Mouse (Mus musculus): ENCODE measurements at regions not wholly inside any gene's neighbourhood (a gene's known extent, or its start where the extent isn't known, plus 50 kb on each side); places are given as distances from the start of the nearest gene placed in this dataset.

- H3K36me3 ChIP-seq: no peaks in the 10 kb centered on the region
- whole genome bisulfite sequencing: 92% methylated on average over 7 of the region's 7 CpGs
- H3K27me3 ChIP-seq (ENCODE audit: insufficient read depth, poor library complexity, severe bottlenecking): no peaks in the 10 kb centered on the region
- DNase-seq (ENCODE audit: low spot score): no peak
- H3K27ac ChIP-seq: no peak overlapping the region
- H3K9me3 ChIP-seq: peaks cover 6% of the 10 kb centered on the region; the same call in 1 of the 2 replicates
- H3K4me1 ChIP-seq (replicated peaks): 0 out of 2 replicates have a peak, but pooled peaks cover 5% of the 10 kb centered on the region
- no peak overlapping the region for H3K4me3 ChIP-seq
Measured at GRCm38 (mm10) chr6:140998069-140998468, 251.0 kb upstream of the Pde3a start.

DNA sequence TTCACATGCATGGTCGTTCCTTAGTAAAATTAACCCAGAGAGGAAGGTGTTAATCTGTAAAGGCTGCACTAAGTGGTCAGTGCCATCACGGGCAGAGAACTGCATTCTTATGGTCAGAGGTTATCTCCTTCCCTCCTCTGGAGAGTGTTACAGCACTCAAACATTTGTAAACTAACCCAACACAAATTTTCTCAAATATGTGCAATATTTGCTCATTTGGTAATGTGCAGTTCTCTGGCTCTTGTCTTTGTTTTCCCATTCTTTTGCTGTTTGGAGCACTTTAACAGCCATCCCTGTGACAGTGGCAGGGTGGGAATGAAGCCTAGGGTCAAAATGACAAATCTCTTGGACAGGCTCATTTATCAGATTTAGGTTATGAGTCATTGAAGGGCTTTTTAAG lies 248.5 kb upstream of the Pde3a start:
- no peak for DNase-seq (ENCODE audit: low spot score)
- Histone ChIP-seq H3K4me1 (replicated peaks) (no peaks in the 10 kb centered on the region), H3K27ac (no peak overlapping the region), H3K27me3 (ENCODE audit: insufficient read depth, poor library complexity, severe bottlenecking) (no peaks in the 10 kb centered on the region), H3K4me3 (no peak overlapping the region), H3K36me3 (no peaks in the 10 kb centered on the region), H3K9me3 (peaks cover 6% of the 10 kb centered on the region; the same call in 1 of the 2 replicates)
- WGBS: 64% methylated on average over 2 of the region's 2 CpGs

- H3K27ac ChIP-seq: no peak overlapping the region
- no peak overlapping the region for H3K4me3 ChIP-seq
- peaks cover 6% of the 10 kb centered on the region; the same call in 1 of the 2 replicates for H3K9me3 ChIP-seq
- no peaks in the 10 kb centered on the region for H3K4me1 ChIP-seq (replicated peaks)
- no peaks in the 10 kb centered on the region for H3K36me3 ChIP-seq
- DNase-seq (ENCODE audit: low spot score): no peak
- H3K27me3 ChIP-seq (ENCODE audit: insufficient read depth, poor library complexity, severe bottlenecking): no peaks in the 10 kb centered on the region
- WGBS: 85% methylated on average over 3 of the region's 3 CpGs
Measured at GRCm38 (mm10) chr6:141001306-141001705, 247.8 kb upstream of the Pde3a start.

- no peaks in the 10 kb centered on the region for H3K27me3 ChIP-seq (ENCODE audit: insufficient read depth, poor library complexity, severe bottlenecking)
- 93% methylated on average over 11 of the region's 11 CpGs for WGBS
- no peaks in the 10 kb centered on the region for H3K4me1 ChIP-seq (replicated peaks)
- no peak overlapping the region for H3K4me3 ChIP-seq
- no peaks in the 10 kb centered on the region for H3K9me3 ChIP-seq
- no peaks in the 10 kb centered on the region for H3K36me3 ChIP-seq
- DNase-seq (ENCODE audit: low spot score): no peak
- H3K27ac ChIP-seq: no peak overlapping the region
Measured at GRCm38 (mm10) chr6:141015055-141015681, 233.9 kb upstream of the Pde3a start.

GRCm38 (mm10) chr6:141023501-141023900 lies 225.6 kb upstream of the Pde3a start:
- 89% methylated on average over 4 of the region's 4 CpGs for WGBS
- DNase-seq (ENCODE audit: low spot score): no peak

GRCm38 (mm10) chr6:141027353-141027752 lies 221.7 kb upstream of the Pde3a start:
- 77% methylated on average over 4 of the region's 4 CpGs for whole genome bisulfite sequencing
- H3K4me3 ChIP-seq: no peak overlapping the region
- no peaks in the 10 kb centered on the region for H3K36me3 ChIP-seq
- no peaks in the 10 kb centered on the region for H3K27me3 ChIP-seq (ENCODE audit: insufficient read depth, poor library complexity, severe bottlenecking)
- no peak overlapping the region for H3K27ac ChIP-seq
- no peaks in the 10 kb centered on the region for H3K4me1 ChIP-seq (replicated peaks)
- H3K9me3 ChIP-seq: no peaks in the 10 kb centered on the region
- DNase-seq (ENCODE audit: low spot score): no peak

More at GRCm38 (mm10) chr6:141023501-141023900, 225.6 kb upstream of the Pde3a start:
- no peaks in the 10 kb centered on the region for H3K4me1 ChIP-seq (replicated peaks)
- no peak overlapping the region for H3K4me3 ChIP-seq
- H3K27ac ChIP-seq: no peak overlapping the region
- H3K36me3 ChIP-seq: no peaks in the 10 kb centered on the region
- H3K9me3 ChIP-seq: no peaks in the 10 kb centered on the region
- H3K27me3 ChIP-seq (ENCODE audit: insufficient read depth, poor library complexity, severe bottlenecking): no peaks in the 10 kb centered on the region

DNA sequence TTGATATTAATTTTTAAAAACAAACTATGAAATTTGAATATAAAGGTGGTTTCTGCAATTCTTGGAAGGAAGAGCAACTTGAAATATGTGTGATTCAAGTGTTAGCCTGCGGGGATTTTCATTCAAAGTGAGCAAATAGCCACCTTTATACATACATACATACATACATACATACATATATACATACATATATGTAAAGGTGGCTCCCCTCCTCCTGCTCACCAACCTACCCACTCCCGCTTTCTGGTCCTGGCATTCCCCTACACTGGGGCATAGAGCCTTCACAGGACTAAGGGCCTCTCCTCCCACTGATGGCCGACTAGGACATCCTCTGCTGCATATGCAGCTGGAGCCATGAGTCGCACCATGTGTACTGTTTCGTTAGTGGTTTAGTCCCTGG lies 221.3 kb upstream of the Pde3a start:
- no peaks in the 10 kb centered on the region for H3K36me3 ChIP-seq
- H3K27ac ChIP-seq: no peak overlapping the region
- 89% methylated on average over 5 of the region's 5 CpGs for WGBS
- no peaks in the 10 kb centered on the region for H3K9me3 ChIP-seq
- H3K4me3 ChIP-seq: no peak overlapping the region
- H3K4me1 ChIP-seq (replicated peaks): no peaks in the 10 kb centered on the region
- DNase-seq (ENCODE audit: low spot score): no peak
- no peaks in the 10 kb centered on the region for H3K27me3 ChIP-seq (ENCODE audit: insufficient read depth, poor library complexity, severe bottlenecking)

DNA sequence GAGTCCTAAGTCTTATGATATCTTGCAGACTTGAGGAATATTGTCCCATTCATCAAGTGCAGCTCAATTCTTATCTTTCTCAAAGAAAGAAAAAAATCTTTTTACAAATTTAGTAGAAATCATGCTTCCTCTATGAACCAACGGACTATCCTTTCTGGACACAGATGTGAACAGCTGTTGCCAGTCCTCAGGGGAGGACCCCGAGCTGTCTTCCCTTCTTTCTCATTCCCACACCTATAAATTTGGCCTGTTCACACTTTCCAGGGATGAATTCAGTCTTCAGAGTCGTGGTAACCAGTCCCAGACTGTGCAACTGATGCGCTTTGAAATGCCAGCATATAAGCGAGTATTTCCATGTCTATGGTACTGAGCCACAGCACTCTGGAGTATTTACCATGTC lies 214.2 kb upstream of the Pde3a start:
- Histone ChIP-seq H3K36me3 (no peaks in the 10 kb centered on the region), H3K27me3 (ENCODE audit: insufficient read depth, poor library complexity, severe bottlenecking) (no peaks in the 10 kb centered on the region), H3K27ac (no peak overlapping the region), H3K9me3 (no peaks in the 10 kb centered on the region), H3K4me3 (no peak overlapping the region), H3K4me1 (replicated peaks) (no peaks in the 10 kb centered on the region)
- DNase-seq (ENCODE audit: low spot score): no peak
- WGBS: 86% methylated on average over 5 of the region's 5 CpGs

DNA sequence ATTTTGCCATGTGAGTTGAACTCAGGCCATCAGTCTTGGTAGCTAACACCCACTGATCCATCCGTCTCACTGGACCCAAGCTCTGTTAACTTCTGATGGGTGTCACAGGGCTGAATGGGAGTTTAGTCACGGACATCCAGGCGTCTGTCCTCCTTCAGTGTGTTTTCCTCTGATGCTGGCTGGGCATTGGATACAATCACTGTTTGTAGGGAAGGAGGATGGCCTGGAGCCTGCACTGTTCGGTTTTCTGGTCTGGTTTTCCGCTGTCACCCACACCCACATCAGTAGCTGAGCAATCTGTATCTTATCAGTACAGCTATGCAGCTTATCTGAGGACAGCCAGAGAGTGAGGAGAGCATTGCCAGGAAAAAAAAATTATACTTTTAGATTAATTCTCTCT lies 207.7 kb upstream of the Pde3a start:
- Histone ChIP-seq H3K4me3 (no peak overlapping the region), H3K36me3 (no peaks in the 10 kb centered on the region), H3K27ac (no peak overlapping the region), H3K27me3 (ENCODE audit: insufficient read depth, poor library complexity, severe bottlenecking) (no peaks in the 10 kb centered on the region), H3K4me1 (replicated peaks) (peaks cover 4% of the 10 kb centered on the region; the same call in 1 of the 2 replicates), H3K9me3 (no peaks in the 10 kb centered on the region)
- DNase-seq (ENCODE audit: low spot score): no peak
- WGBS: 56% methylated on average over 5 of the region's 5 CpGs

- WGBS: 84% methylated on average over 16 of the region's 16 CpGs
- Histone ChIP-seq H3K4me1 (replicated peaks) (peaks cover 4% of the 10 kb centered on the region; the same call in 1 of the 2 replicates), H3K4me3 (no peak overlapping the region), H3K36me3 (no peaks in the 10 kb centered on the region), H3K9me3 (no peaks in the 10 kb centered on the region), H3K27me3 (ENCODE audit: insufficient read depth, poor library complexity, severe bottlenecking) (no peaks in the 10 kb centered on the region), H3K27ac (no peak overlapping the region)
- DNase-seq (ENCODE audit: low spot score): no peak
Measured at GRCm38 (mm10) chr6:141041781-141042625, 207.1 kb upstream of the Pde3a start.

DNA sequence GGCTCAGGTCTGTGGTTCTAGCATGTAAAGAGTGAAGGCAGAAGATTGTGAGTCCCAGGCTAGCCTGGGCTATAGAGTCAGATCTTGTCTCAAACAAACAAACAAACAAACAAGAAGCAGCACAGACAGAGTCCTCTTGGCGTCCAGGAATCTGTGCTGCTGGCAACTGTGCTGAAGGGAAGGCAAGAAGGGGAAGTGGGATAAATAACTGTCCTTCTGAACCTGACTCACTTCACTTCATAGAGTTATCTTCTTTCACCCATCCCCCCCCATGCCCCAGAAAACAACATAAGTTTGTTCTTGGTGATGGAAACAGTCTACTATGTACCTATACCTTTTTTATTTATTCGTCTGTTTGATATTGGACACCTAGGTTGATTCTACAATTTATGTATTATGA lies 200.8 kb upstream of the Pde3a start:
- Histone ChIP-seq H3K27ac (no peak overlapping the region), H3K9me3 (no peaks in the 10 kb centered on the region), H3K4me3 (no peak overlapping the region), H3K27me3 (ENCODE audit: insufficient read depth, poor library complexity, severe bottlenecking) (no peaks in the 10 kb centered on the region), H3K4me1 (replicated peaks) (no peaks in the 10 kb centered on the region), H3K36me3 (no peaks in the 10 kb centered on the region)
- 88% methylated on average over 2 of the region's 2 CpGs for WGBS
- DNase-seq (ENCODE audit: low spot score): no peak

GRCm38 (mm10) chr6:141050038-141050684 lies 198.9 kb upstream of the Pde3a start:
- Histone ChIP-seq H3K4me1 (replicated peaks) (no peaks in the 10 kb centered on the region), H3K9me3 (no peaks in the 10 kb centered on the region), H3K4me3 (no peak overlapping the region), H3K36me3 (no peaks in the 10 kb centered on the region), H3K27me3 (ENCODE audit: insufficient read depth, poor library complexity, severe bottlenecking) (no peaks in the 10 kb centered on the region), H3K27ac (no peak overlapping the region)
- WGBS: 76% methylated on average over 11 of the region's 11 CpGs
- DNase-seq (ENCODE audit: low spot score): no peak

DNA sequence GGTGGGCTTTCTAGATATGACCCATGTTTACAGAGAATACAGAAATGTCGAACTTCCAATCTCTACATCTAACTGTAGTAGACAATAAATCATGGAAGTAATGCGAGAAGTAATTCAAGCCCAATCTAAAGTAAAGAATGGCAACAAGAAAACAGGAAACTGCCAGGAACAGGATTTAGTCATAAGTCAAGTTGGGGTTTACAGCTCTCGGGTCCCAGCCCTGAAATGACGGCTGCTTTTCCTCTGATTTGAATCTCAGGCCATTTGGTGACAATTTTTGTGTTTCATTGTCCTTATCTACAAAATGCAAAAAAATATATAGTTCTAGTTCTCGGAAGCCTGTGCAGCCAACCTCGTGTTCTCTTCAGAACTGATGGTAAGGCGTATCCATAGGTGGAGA lies 195.0 kb upstream of the Pde3a start:
- Histone ChIP-seq H3K4me1 (replicated peaks) (no peaks in the 10 kb centered on the region), H3K27ac (no peak overlapping the region), H3K9me3 (peaks cover 5% of the 10 kb centered on the region; the same call in 1 of the 2 replicates), H3K4me3 (no peak overlapping the region), H3K36me3 (no peaks in the 10 kb centered on the region), H3K27me3 (ENCODE audit: insufficient read depth, poor library complexity, severe bottlenecking) (no peaks in the 10 kb centered on the region)
- no peak for DNase-seq (ENCODE audit: low spot score)
- 91% methylated on average over 7 of the region's 7 CpGs for WGBS

Measured in hindbrain, embryonic 10.5 days (tissue).